Mouse (Mus musculus) CH12.LX (cell line): ENCODE measurements around the gene Zfpm1.

ENCODE experiments used
- BHLHE40 ChIP-seq: IDR thresholded peaks from 2 replicates; pipeline ENCODE4 v1.6.1; 2011; ENCODE audit warnings: mild to moderate bottlenecking, low read depth, low read length, improper control_type of control experiment
- CTCF ChIP-seq, 2 experiments: IDR thresholded peaks in 1 of 2; conservative IDR thresholded peaks in 1 of 2; 2 replicates each; pipeline ENCODE4 v1.5.1; 2011 to 2012; ENCODE audit warnings: low read depth in 2 of 2, low read length in 2 of 2, improper control_type of control experiment in 1 of 2, inconsistent platforms in 1 of 2, mild to moderate bottlenecking in 1 of 2, moderate library complexity in 1 of 2
- EP300 ChIP-seq: IDR thresholded peaks from 2 replicates; pipeline ENCODE4 v1.6.1; 2011; ENCODE audit warnings: low read length, improper control_type of control experiment
- MAFK ChIP-seq: IDR thresholded peaks from 2 replicates; pipeline ENCODE4 v1.6.1; 2011; ENCODE audit warnings: low read length, improper control_type of control experiment; ENCODE audit not compliant: insufficient replicate concordance
- MAZ ChIP-seq: IDR thresholded peaks from 2 replicates; pipeline ENCODE4 v1.6.1; 2012; ENCODE audit warnings: low read depth, mild to moderate bottlenecking, inconsistent platforms, low read length, improper control_type of control experiment, moderate library complexity
- MXI1 ChIP-seq: IDR thresholded peaks from 2 replicates; pipeline ENCODE4 v1.6.1; 2011; ENCODE audit warnings: mild to moderate bottlenecking, low read depth, low read length, improper control_type of control experiment
- NELFE ChIP-seq: IDR thresholded peaks from 2 replicates; pipeline ENCODE4 v1.6.1; 2011; ENCODE audit warnings: low read depth, low read length, improper control_type of control experiment
- POLR2A ChIP-seq: IDR thresholded peaks from 2 replicates; pipeline ENCODE4 v1.6.1; 2011; ENCODE audit warnings: low read depth, mild to moderate bottlenecking, improper control_type of control experiment, low read length
- POLR2AphosphoS2 ChIP-seq: IDR thresholded peaks from 2 replicates; pipeline ENCODE4 v1.6.1; 2011; ENCODE audit warnings: low read depth, low read length, improper control_type of control experiment
- RCOR1 ChIP-seq: conservative IDR thresholded peaks from 2 replicates; pipeline ENCODE4 v1.6.1; 2012; ENCODE audit warnings: low read depth, mild to moderate bottlenecking, inconsistent platforms, low read length, improper control_type of control experiment
- SMC3 ChIP-seq: IDR thresholded peaks from 2 replicates; pipeline ENCODE4 v1.6.1; 2011; ENCODE audit warnings: low read depth, low read length, improper control_type of control experiment
- UBTF ChIP-seq: IDR thresholded peaks from 2 replicates; pipeline ENCODE4 v1.6.1; 2012; ENCODE audit warnings: low read depth, mild to moderate bottlenecking, inconsistent platforms, low read length, improper control_type of control experiment, moderate library complexity
- USF1 ChIP-seq: IDR thresholded peaks from 2 replicates; pipeline ENCODE4 v1.6.1; 2014; ENCODE audit warnings: low read depth, mild to moderate bottlenecking, inconsistent platforms, low read length, improper control_type of control experiment
- ZNF384 ChIP-seq: IDR thresholded peaks from 2 replicates; pipeline ENCODE4 v1.6.1; 2012; ENCODE audit warnings: low read depth, low read length, improper control_type of control experiment, inconsistent platforms

GRCm38 (mm10) chr8:122338852-122339251 is 56.9 kb downstream of the Zfpm1 start:
- TF ChIP-seq USF1, result no peak
- peak in 1 of 2 experiments; percentile 46; a peak in 2 of 4 replicates for TF ChIP-seq CTCF (conservative IDR thresholded peaks at IDR 0.05 in 1 of 2, IDR thresholded peaks at IDR 0.05 in 1 of 2; ENCODE audit: low read depth in 2 of 2, low read length in 2 of 2)
- no peak for TF ChIP-seq POLR2A
- no peak for TF ChIP-seq EP300
- TF ChIP-seq POLR2AphosphoS2, result no peak
- TF ChIP-seq MAZ, result no peak
- TF ChIP-seq RCOR1, result no peak
- TF ChIP-seq ZNF384, result no peak
- TF ChIP-seq UBTF, result no peak
- no peak for TF ChIP-seq BHLHE40
- no peak for TF ChIP-seq MXI1
- peak; percentile 17; the same call in 1 of the 2 replicates for TF ChIP-seq SMC3
- no peak for TF ChIP-seq NELFE
- TF ChIP-seq MAFK, result no peak
